Mouse (Mus musculus): ENCODE data around the gene Isy1. TPM values are rescaled to one million over a fixed set of nuclear protein-coding genes. Genes with fewer than 3 reads are reported as not detected.
"Not testable (repeated sequence)": the region's sequence is repeated elsewhere in the genome, so short reads cannot be mapped to it uniquely, and the experiment has no call there.

Gene Isy1
- total RNA-seq, 2 experiments from 2014 or later: 3.5 to 3.7 TPM

DNA sequence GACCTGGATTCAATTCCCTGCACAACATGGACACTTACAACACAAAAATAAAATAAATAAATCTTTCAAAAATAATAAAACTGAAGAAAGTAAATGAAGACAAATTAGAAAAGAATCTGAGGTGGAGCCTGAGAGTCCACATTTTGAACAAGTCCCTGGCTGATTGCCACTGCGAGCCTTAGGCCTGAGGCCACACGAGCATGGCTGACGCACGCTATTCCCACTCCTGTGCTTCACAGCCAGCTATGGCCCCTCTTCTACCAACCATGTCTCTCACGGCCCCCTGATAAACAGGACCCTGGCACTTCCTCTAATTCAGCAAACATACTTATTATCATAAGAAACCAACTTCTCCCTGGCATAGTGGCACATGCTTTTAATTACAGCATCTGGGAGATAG is 52.0 kb downstream of the Isy1 start:
- no peak for ATAC-seq (replicated peaks; ENCODE audit: low FRiP score, poor library complexity, severe bottlenecking)

DNA sequence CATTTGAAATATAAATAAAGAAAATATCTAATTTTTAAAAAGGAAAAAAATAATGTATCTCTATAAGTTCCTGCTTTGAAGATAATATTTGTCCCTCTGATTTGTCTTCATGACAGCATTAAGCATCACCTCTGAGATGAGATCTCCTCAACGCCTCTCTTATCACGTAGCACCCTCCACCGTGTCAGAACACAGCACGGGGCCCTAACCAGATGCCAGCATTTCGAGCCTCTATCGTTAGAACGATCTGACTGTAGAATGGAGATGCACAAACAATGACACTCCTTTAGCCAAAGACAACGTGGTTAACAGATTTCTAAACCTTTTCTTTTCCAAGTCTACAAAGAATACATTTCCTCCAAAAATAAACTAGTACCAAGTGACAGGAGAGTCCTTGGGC is 54.6 kb downstream of the Isy1 start:
- ATAC-seq (replicated peaks; ENCODE audit: low FRiP score, poor library complexity, severe bottlenecking): no peak

DNA sequence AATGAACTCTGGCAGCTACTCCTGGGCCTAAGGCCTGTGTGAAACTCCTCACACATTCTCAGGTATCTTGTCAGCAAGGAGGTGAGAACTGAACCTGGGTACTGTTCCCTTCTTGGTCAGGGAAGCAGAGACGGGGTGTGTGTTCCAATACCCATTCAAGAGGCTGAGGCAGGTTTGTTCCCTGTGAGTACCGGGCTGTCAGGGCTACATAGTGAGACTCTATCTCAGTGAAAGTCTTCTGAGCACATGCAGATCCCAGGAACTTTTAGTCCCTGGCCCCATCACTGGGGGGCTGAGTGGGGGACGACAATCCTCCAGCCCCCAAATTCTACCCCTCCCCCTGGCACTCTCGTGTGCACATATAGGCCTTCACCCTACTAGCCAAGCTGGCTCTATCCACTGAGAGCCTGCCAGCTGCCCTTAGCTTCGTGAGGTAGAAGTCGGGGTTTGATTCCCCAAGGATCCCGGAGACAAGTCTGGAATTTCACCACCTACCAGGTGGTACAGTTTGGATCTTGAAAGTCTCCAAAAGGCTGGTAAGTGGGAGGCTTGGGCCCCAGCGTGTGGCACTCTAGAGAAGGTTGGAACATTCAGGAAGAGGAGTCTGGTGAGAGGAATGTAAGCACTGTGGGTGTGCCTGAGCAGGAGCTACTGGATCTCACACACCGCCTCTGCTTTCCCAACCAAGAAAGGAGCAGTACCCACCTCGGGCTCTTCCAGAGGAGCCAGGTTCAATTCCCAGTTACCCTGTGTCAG is 57.9 kb downstream of the Isy1 start:
- no peak for ATAC-seq (replicated peaks; ENCODE audit: low FRiP score, poor library complexity, severe bottlenecking)

DNA sequence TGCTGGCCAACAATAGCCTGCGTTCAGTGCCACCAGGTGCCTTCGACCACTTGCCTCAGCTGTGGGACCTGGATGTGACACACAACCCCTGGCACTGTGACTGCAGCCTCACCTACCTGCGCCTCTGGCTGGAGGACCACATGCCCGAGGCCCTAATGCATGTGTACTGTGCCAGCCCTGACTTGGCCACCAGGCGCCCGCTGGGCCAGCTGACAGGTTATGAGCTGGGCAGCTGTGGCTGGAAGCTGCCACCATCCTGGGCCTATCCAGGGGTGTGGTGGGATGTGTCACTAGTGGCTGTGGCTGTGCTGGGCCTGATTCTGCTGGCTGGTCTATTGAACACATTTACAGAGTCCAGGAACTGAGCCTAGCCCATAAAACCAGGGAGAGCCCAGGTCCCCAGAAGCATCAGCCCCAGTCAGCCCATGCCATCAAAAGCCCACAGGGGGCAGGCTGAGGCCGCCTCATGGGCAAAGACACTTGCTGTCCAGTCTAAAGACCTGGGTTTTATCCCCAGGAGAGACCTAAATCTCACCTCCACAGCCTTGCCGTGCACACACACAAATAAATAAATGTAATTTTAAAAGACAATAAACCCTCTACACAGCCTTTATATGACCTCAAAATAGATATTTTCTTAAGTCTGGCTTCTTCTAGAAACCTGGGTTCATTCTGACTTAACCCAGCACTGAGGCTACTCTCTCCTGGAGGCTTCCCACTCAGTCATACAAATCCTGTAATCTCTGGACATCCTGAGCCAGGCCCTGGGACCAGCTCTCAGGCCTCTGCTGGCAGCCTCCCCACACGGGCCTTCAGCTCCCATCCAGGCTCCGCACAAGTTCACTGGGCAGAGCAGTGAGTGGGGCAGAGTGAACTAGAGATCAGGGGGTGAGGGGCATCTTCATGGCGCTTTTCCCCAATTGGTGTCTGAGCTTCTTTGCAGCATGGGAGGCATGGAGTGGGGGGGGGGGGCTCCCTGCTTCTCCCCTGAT is 59.1 kb downstream of the Isy1 start:
- no peak for ATAC-seq (replicated peaks; ENCODE audit: low FRiP score, poor library complexity, severe bottlenecking)

DNA sequence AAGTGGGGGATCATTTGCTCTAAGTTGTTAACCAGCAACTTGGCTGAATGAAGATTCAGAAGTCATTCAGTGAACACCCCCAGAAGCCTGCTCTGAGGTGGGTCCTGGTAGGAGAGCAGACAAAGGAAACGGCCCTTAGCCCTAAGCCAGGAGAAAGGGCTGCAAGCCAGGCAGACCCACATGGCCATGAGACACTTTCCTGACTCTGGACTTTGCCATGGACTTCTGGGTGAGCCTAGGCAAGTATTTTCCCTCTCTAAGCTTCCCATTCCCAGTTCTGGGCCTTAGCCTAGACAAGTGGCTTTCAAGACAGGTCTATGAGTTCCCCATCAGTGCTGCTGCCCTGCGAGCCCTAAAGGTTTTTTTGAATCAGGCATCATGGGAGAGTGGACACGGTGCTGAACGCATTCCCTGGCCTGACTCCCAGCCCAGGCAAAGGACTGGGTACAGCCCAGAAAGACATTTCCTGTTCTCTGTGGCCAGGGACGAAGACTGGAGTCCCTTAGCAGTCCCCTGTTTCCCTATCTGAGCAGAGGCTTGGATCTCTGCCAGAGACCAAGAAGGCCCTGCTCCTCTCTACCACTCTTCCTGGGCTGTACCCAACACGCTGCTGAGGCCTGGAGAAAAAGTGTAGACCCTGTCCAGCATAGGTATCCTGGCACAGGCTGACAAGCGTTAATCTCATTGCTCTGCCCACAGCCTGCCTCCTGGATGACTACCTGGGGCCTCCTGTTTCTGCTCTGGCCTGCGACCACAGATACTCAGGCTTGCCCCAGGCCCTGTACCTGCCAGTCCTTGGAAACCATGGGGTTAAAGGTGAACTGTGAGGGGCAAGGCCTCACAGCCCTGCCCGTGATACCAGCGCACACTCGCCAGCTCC is 60.1 kb downstream of the Isy1 start:
- peak; percentile 16; the same call in 1 of the 2 replicates for ATAC-seq (replicated peaks; ENCODE audit: low FRiP score, poor library complexity, severe bottlenecking)

DNA sequence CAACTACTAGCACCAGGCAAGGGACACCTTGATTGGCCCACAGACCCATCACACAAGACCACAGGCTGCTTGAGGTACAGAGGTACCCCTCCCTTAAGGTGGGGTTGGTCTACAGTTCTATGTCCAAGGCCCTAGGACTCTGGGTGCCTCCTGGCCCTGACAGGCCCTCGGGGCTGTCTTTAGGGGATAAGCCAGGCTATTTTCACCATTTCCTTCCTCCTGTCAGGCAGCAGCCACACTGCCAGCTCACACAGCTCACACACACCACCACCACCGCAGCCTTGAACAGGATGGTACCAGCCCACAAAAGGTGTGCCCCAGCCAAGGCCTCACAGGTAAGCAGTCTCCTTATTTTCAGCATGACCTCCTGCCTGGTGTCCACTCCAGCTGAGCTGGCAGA is 60.8 kb downstream of the Isy1 start, which contains the start of gene Gp9:
Gene Gp9 (plus strand): TSS at position 231 of the 400 bp plus-strand sequence.
- no peak for ATAC-seq (replicated peaks; ENCODE audit: low FRiP score, poor library complexity, severe bottlenecking)

DNA sequence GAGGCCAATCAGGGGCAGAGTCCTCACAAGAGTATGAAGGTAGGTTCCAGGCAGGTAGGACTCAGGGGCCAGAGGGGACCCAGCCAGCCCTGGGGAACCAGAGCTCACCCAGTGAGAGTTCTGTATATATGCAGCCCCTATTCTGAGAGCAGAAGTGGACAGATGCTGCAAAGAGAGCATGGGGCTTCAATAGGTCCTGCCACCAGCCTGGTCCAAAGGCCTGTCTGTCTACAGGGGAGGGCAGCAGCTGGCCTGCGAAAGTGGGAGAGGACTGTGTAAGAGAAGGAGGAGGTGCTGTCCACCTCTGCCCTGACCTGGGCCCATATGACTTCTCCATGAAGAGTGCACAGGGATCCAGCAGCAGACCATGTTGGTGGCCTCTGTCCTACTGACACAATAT is 61.9 kb downstream of the Isy1 start:
- peak; percentile 34 for ATAC-seq (replicated peaks; ENCODE audit: low FRiP score, poor library complexity, severe bottlenecking)

DNA sequence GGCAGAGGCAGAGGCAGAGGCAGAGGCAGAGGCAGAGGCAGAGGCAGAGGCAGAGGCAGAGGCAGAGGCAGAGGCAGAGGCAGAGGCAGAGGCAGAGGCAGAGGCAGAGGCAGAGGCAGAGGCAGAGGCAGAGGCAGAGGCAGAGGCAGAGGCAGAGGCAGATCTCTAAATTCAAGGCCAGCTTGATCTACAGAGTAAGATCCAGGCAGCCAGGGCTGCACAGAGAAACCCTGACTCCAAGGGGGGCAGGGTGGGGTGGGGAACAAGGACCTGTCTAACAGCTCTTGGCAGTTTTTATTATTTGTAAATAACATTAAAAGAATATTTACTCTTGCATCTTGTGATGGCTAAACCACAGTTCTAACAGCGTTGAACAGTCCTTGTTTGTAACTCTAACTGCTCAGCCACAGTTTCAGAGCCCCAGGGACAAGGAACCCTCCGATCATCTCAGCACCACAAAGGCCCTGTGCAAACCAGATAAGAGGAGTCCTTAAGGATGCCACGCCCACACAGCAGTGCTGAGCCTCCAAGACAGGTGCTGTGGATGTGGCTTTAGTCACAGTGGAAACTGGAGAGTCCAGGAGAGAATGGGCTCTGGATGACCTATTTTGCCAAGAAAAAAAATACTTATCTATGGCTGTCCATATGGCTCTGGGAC is 62.9 kb downstream of the Isy1 start:
- ATAC-seq (replicated peaks; ENCODE audit: low FRiP score, poor library complexity, severe bottlenecking): peak; percentile 91

DNA sequence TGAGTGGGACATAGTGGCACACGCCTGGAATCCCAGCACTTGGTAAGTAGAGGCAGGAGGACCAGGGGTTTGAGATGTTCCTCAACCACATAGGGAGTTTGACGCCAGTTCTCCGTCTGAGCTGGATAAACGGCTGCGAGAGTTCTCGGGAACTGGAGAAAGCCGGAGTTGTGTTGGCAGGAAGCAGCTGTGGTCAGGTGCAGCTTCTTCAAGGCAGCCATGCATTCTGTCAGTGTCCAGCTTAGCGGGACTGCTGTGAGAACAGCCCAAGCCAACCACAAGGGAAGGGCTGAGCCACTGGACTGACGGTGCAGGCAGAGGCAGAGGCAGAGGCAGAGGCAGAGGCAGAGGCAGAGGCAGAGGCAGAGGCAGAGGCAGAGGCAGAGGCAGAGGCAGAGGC is 63.7 kb downstream of the Isy1 start:
- ATAC-seq (replicated peaks; ENCODE audit: low FRiP score, poor library complexity, severe bottlenecking): no peak

DNA sequence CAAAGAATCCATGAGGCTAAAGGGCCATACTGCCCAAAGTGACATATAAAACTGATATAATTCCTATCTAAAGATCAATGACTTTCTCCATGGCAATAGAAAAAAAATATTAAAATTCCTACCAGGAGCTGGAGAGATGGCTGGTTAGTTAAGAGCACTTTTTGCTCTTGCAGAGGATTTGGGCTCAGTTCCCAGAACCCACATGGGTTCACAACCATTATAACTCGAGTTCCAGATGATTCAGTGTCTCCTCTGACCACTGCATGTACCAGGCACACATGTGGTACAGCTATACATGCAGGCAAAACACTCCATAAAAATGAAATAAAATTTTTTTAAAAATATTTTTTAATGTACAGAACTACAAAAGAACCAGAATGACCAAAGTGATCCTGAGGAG is 64.1 kb downstream of the Isy1 start:
- ATAC-seq (replicated peaks; ENCODE audit: low FRiP score, poor library complexity, severe bottlenecking): no peak

DNA sequence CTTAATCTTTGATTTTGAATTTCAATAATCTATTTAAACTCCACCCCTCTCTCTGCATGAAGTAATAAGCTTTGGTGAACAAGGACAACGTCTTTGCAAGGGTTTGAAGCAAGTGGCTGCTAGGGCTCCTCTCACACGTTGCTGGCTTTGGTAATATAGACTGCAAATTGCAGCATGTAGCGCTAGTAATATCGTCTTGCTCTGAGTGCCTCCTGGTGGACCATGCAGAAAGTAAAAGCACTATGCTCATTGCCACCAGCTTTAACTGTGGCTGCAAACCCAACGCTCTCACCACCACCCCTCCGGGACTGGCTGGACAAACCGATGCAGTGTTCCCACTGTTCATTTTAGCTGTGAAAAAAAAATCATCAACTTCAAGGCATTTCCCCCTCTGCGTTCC is 68.0 kb downstream of the Isy1 start:
- peak; percentile 87 for ATAC-seq (replicated peaks; ENCODE audit: low FRiP score, poor library complexity, severe bottlenecking)

DNA sequence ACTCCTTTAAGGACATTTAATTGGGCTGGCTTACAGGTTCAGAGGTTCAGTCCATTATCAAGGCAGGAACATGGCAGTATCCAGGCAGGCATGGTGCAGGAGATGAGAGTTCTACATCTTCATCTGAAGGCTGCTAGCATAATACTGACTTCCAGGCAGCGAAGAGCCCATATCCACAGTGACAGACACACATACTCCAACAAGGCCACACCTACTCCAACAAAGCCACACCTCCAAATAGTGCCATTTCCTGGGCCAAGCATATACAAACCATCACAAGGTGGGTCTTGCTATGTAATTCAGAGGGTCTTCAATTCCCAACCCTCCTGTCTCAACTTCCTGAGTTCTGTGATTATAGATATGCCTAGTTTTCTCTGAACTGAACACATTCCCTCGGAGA is 74.3 kb downstream of the Isy1 start:
- ATAC-seq (replicated peaks; ENCODE audit: low FRiP score, poor library complexity, severe bottlenecking): not testable (repeated sequence)

Other genes with a start within 250 kb of the Isy1 start
- gene Prokr1, start 248.1 kb downstream of the Isy1 start, total RNA-seq (2015; ENCODE audit: low replicate concordance): 55.4 and 68.8 TPM in 2 replicates
- 54.9 and 57.6 TPM in 2 replicates for gene Prokr1, start 248.1 kb downstream of the Isy1 start, total RNA-seq (2017; ENCODE audit: low replicate concordance)
- 37.8 and 43.4 TPM in 2 replicates for gene Aplf, start 166.6 kb downstream of the Isy1 start, total RNA-seq (2015; ENCODE audit: low replicate concordance)
- gene Aplf, start 166.6 kb downstream of the Isy1 start, total RNA-seq (2017; ENCODE audit: low replicate concordance): 71.8 and 86.0 TPM in 2 replicates
- gene Efcc1, start 107.9 kb downstream of the Isy1 start, total RNA-seq (2015; ENCODE audit: low replicate concordance): not detected in 2 replicates
- not detected in 2 replicates for gene Efcc1, start 107.9 kb downstream of the Isy1 start, total RNA-seq (2017; ENCODE audit: low replicate concordance)
- 5.4 and 7.7 TPM in 2 replicates for gene Gp9, start 60.7 kb downstream of the Isy1 start, total RNA-seq (2015; ENCODE audit: low replicate concordance)
- gene Gp9, start 60.7 kb downstream of the Isy1 start, total RNA-seq (2017; ENCODE audit: low replicate concordance): 4.9 and 5.6 TPM in 2 replicates
- 173 and 230 TPM in 2 replicates for gene Rab43, start 26.6 kb downstream of the Isy1 start, total RNA-seq (2015; ENCODE audit: low replicate concordance)
- gene Rab43, start 26.6 kb downstream of the Isy1 start, total RNA-seq (2017; ENCODE audit: low replicate concordance): 219 and 239 TPM in 2 replicates
- gene Gm45140, start 3.0 kb downstream of the Isy1 start, total RNA-seq (2015; ENCODE audit: low replicate concordance): 1.3 TPM in 2 replicates
- gene Gm45140, start 3.0 kb downstream of the Isy1 start, total RNA-seq (2017; ENCODE audit: low replicate concordance): 12.8 and 18.0 TPM in 2 replicates
- gene Cnbp, start 12.3 kb upstream of the Isy1 start, total RNA-seq (2015; ENCODE audit: low replicate concordance): 121 and 143 TPM in 2 replicates
- 172 and 205 TPM in 2 replicates for gene Cnbp, start 12.3 kb upstream of the Isy1 start, total RNA-seq (2017; ENCODE audit: low replicate concordance)
- gene Copg1, start 49.0 kb upstream of the Isy1 start, total RNA-seq (2015; ENCODE audit: low replicate concordance): 11.1 and 11.5 TPM in 2 replicates
- 14.5 and 20.5 TPM in 2 replicates for gene Copg1, start 49.0 kb upstream of the Isy1 start, total RNA-seq (2017; ENCODE audit: low replicate concordance)
- 10.0 TPM in 2 replicates for gene Hmces, start 75.1 kb upstream of the Isy1 start, total RNA-seq (2015; ENCODE audit: low replicate concordance)
- gene Hmces, start 75.1 kb upstream of the Isy1 start, total RNA-seq (2017; ENCODE audit: low replicate concordance): 7.8 and 8.6 TPM in 2 replicates
- not detected in 2 replicates for gene H1fx, start 142.8 kb upstream of the Isy1 start, total RNA-seq (2015; ENCODE audit: low replicate concordance)
- not detected in 2 replicates for gene H1fx, start 142.8 kb upstream of the Isy1 start, total RNA-seq (2017; ENCODE audit: low replicate concordance)
- gene Rab7, start 206.5 kb upstream of the Isy1 start, total RNA-seq (2015; ENCODE audit: low replicate concordance): 76.7 and 111 TPM in 2 replicates
- gene Rab7, start 206.5 kb upstream of the Isy1 start, total RNA-seq (2017; ENCODE audit: low replicate concordance): 29.4 and 36.0 TPM in 2 replicates
- 24.0 and 30.9 TPM in 2 replicates for gene Rpn1, start 245.7 kb upstream of the Isy1 start, total RNA-seq (2015; ENCODE audit: low replicate concordance)
- 42.8 and 54.5 TPM in 2 replicates for gene Rpn1, start 245.7 kb upstream of the Isy1 start, total RNA-seq (2017; ENCODE audit: low replicate concordance)

Data from erythroblast, adult 5-6 weeks (primary cell).